Mouse (Mus musculus) heart, adult 9 months (tissue): ENCODE measurements at regions not wholly inside any gene's neighbourhood (a gene's known extent, or its start where the extent isn't known, plus 50 kb on each side); places are given as distances from the start of the nearest gene placed in this dataset.

Source experiments
- DNase-seq, 2 experiments: peaks; one replicate each; pipeline ENCODE4 v3.0.0; 2022; ENCODE audit warnings: low spot score in 2 of 2

GRCm38 (mm10) chrX:145758406-145758805, 253.4 kb upstream of the Amot start:
- peak in 1 of 2 experiments; percentile 0 for DNase-seq

DNA sequence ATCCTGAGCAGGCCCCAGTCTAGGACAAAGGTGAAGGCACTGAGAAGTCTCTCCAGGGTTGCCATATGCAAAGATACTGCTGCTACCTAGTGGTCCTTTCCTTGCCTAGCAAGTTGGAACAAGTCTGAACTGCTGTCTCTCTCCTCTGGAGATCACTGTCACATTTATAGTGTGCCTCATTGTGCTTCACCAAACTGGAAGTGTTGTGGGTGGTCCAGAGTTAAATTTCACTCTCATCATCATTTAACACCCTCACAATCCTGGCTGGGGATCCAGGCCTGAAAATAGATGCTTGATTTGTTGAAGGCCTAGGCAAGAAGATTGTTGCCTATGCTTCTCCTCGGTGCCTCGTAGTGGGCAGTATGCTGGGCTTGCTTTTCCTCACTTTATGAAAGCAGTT, 248.4 kb upstream of the Amot start:
- DNase-seq = no peak
